Mouse (Mus musculus): ENCODE data around the gene Galnt13. TPM values are rescaled to one million over a fixed set of nuclear protein-coding genes. Genes with fewer than 3 reads are reported as not detected.
"Not testable (repeated sequence)": the region's sequence is repeated elsewhere in the genome, so short reads cannot be mapped to it uniquely, and the experiment has no call there.

Gene Galnt13
- not detected in 2 replicates for total RNA-seq (2017)

- ATAC-seq (ENCODE audit: extremely low read depth, insufficient number of reproducible peaks, low FRiP score, poor library complexity, severe bottlenecking): no peak
These were observed at the start of gene Galnt13 for GRCm38 (mm10) chr2:54435937-54436735. Gene Galnt13, plus strand, starts transcription at chr2:54436317.

- ATAC-seq (ENCODE audit: extremely low read depth, insufficient number of reproducible peaks, low FRiP score, poor library complexity, severe bottlenecking): no peak
These were observed 5.1 kb upstream of the Galnt13 start for GRCm38 (mm10) chr2:54431060-54431459.

GRCm38 (mm10) chr2:54435380-54435779, 737 bp upstream of the Galnt13 start:
- ATAC-seq (ENCODE audit: extremely low read depth, insufficient number of reproducible peaks, low FRiP score, poor library complexity, severe bottlenecking): no peak

GRCm38 (mm10) chr2:54436736-54437500, 801 bp downstream of the Galnt13 start:
- ATAC-seq (ENCODE audit: extremely low read depth, insufficient number of reproducible peaks, low FRiP score, poor library complexity, severe bottlenecking): no peak

- ATAC-seq (ENCODE audit: extremely low read depth, insufficient number of reproducible peaks, low FRiP score, poor library complexity, severe bottlenecking): no peak
These were observed 1.3 kb downstream of the Galnt13 start for GRCm38 (mm10) chr2:54437501-54437830.

GRCm38 (mm10) chr2:54442734-54443500, 6.8 kb downstream of the Galnt13 start:
- no peak for ATAC-seq (ENCODE audit: extremely low read depth, insufficient number of reproducible peaks, low FRiP score, poor library complexity, severe bottlenecking)

- no peak for ATAC-seq (ENCODE audit: extremely low read depth, insufficient number of reproducible peaks, low FRiP score, poor library complexity, severe bottlenecking)
These were observed 47.3 kb downstream of the Galnt13 start for GRCm38 (mm10) chr2:54483426-54483825.

- ATAC-seq (ENCODE audit: extremely low read depth, insufficient number of reproducible peaks, low FRiP score, poor library complexity, severe bottlenecking): no peak
These were observed 86.9 kb downstream of the Galnt13 start for GRCm38 (mm10) chr2:54522989-54523388.

- no peak for ATAC-seq (ENCODE audit: extremely low read depth, insufficient number of reproducible peaks, low FRiP score, poor library complexity, severe bottlenecking)
These were observed 91.0 kb downstream of the Galnt13 start for GRCm38 (mm10) chr2:54527073-54527472.

- no peak for ATAC-seq (ENCODE audit: extremely low read depth, insufficient number of reproducible peaks, low FRiP score, poor library complexity, severe bottlenecking)
These were observed 122.4 kb downstream of the Galnt13 start for GRCm38 (mm10) chr2:54558357-54559153.

GRCm38 (mm10) chr2:54565068-54565467, 129.0 kb downstream of the Galnt13 start:
- no peak for ATAC-seq (ENCODE audit: extremely low read depth, insufficient number of reproducible peaks, low FRiP score, poor library complexity, severe bottlenecking)

- ATAC-seq (ENCODE audit: extremely low read depth, insufficient number of reproducible peaks, low FRiP score, poor library complexity, severe bottlenecking): no peak
These were observed 131.1 kb downstream of the Galnt13 start for GRCm38 (mm10) chr2:54567186-54567585.

GRCm38 (mm10) chr2:54567632-54568031, 131.5 kb downstream of the Galnt13 start:
- ATAC-seq (ENCODE audit: extremely low read depth, insufficient number of reproducible peaks, low FRiP score, poor library complexity, severe bottlenecking): no peak

GRCm38 (mm10) chr2:54713817-54714216, 277.7 kb downstream of the Galnt13 start:
- ATAC-seq (ENCODE audit: extremely low read depth, insufficient number of reproducible peaks, low FRiP score, poor library complexity, severe bottlenecking): not testable (repeated sequence)

GRCm38 (mm10) chr2:54751232-54751631, 315.1 kb downstream of the Galnt13 start:
- ATAC-seq (ENCODE audit: extremely low read depth, insufficient number of reproducible peaks, low FRiP score, poor library complexity, severe bottlenecking): no peak

GRCm38 (mm10) chr2:54759781-54760180, 323.7 kb downstream of the Galnt13 start:
- ATAC-seq (ENCODE audit: extremely low read depth, insufficient number of reproducible peaks, low FRiP score, poor library complexity, severe bottlenecking): no peak

GRCm38 (mm10) chr2:54778790-54779273, 342.7 kb downstream of the Galnt13 start:
- ATAC-seq (ENCODE audit: extremely low read depth, insufficient number of reproducible peaks, low FRiP score, poor library complexity, severe bottlenecking): no peak

GRCm38 (mm10) chr2:54813670-54814256, 377.6 kb downstream of the Galnt13 start:
- ATAC-seq (ENCODE audit: extremely low read depth, insufficient number of reproducible peaks, low FRiP score, poor library complexity, severe bottlenecking): no peak
